Mouse (Mus musculus) embryonic fibroblast, embryonic 13.5 days (primary cell): ENCODE results near the gene St3gal5.

Experiments used
- CTCF ChIP-seq: IDR thresholded peaks from 2 replicates; pipeline ENCODE4 v1.5.1; 2011; ENCODE audit warnings: mild to moderate bottlenecking, control low read depth, low read length, moderate library complexity, borderline replicate concordance; ENCODE audit not compliant: insufficient read depth
- POLR2A ChIP-seq: IDR thresholded peaks from 2 replicates; pipeline ENCODE4 v1.6.1; 2011; ENCODE audit warnings: low read depth, mild to moderate bottlenecking, control low read depth, low read length, moderate library complexity

DNA sequence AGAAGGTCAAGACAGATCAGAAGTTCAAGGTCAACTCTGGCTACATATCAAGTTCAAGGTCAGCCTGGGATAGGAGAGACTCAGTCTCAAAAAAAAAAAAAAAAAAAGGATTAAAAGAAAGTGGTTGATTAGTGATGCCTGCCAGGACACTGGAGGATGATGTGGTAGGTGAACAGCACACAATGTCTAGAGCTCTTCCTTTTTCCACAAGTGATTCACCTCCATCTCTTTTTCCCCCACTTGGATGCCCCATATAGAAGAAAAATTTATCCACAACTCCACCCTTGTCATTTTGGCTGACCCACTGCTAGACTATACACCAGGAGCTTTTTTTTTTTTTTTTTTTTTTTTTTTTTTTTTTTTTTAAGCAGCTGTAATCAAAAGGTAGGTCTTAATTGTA lies 100.1 kb downstream of the St3gal5 start:
- TF ChIP-seq POLR2A (no peak), CTCF (no peak)
